10 mouse cellular contexts compared by ENCODE assay signal in the genomic region with DNA sequence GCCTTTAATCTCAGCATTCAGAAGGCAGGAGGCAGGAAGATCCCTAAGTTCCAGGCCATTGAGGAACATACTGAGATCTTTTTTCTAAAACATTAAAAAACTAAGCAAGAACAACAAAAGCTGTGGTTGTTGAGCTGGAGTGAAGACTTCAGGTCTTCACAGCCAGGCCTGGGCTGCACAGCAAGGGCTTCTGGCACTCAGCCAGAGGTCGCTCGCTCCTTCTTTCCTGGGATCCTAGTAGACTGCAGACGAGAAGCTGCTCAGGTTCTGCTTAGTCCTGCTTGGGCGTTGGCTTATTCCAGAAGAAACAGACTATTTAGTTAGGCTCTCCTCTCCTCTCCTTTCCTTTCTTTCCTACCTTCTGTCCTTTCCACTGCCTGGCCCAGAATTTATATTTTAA. TPM values are rescaled to one million over a fixed set of nuclear protein-coding genes. Genes with fewer than 3 reads are reported as not detected.
DNase-seq lines count a peak whose midpoint lies in the region; TF ChIP-seq lines count a peak whose summit lies in the region.
"Had no signal": no experiment of that assay in that cellular context is flagged by ENCODE, and none has a peak within 500 bp of the region (broad histone marks: within the 10 kb centered on the region; RNA-seq: fewer than 3 reads in every experiment).

No protein-coding gene starts in this region.

- TF ChIP-seq POLR2A in lung, adult 2 months (IDR thresholded peaks at IDR 0.05; ENCODE audit: borderline replicate concordance, extremely low read depth, low read depth, low read length), result no peak
- TF ChIP-seq POLR2A in brain, embryonic 14.5 days (IDR thresholded peaks at IDR 0.05; ENCODE audit: borderline replicate concordance, extremely low read depth, insufficient read depth, insufficient read length, poor library complexity, severe bottlenecking), result no peak

- 58% methylated on average over 4 of the region's 4 CpGs for WGBS in lung, adult 2 months

- peaks cover 2% of the 10 kb centered on the region; the same call in 1 of the 2 replicates for H3K4me1 ChIP-seq in lung, adult 2 months (ENCODE audit: control insufficient read depth, insufficient read depth, low read length)
- H3K4me1 ChIP-seq: limb, embryonic 15.5 days had no signal

- intact Hi-C loops in heart, postnatal 10 days (cut with DNase I), result no loop called here

- H3K4me3 ChIP-seq in lung, adult 2 months (replicated peaks; ENCODE audit: extremely low read depth, low read depth, low read length), result no peak overlapping the region
- H3K4me3 ChIP-seq: hindbrain, embryonic 13.5 days; limb, embryonic 15.5 days had no signal

- peak; percentile 35 to 45 for DNase-seq in heart, postnatal 10 days
- DNase-seq in heart, adult 9 months (ENCODE audit: low spot score in 2 of 2), result no peak
- DNase-seq in lung, postnatal 10 days, result peak; percentile 30
- no peak for DNase-seq in lung, adult 2 months
- peak; percentile 39 for DNase-seq in brain, embryonic 14.5 days (ENCODE audit: low read depth)
- peak; percentile 79 for DNase-seq in kidney, postnatal 10 days
- no peak for DNase-seq in left cerebral cortex, adult 8-10 months (ENCODE audit: low spot score in 2 of 2)
- DNase-seq: forebrain, postnatal 0 days had no signal

- TF ChIP-seq CTCF in lung, adult 2 months (IDR thresholded peaks at IDR 0.05; ENCODE audit: insufficient read depth, low read length), result no peak
- TF ChIP-seq CTCF in brain, embryonic 14.5 days (IDR thresholded peaks at IDR 0.05; ENCODE audit: borderline replicate concordance, extremely low read depth, insufficient read depth, insufficient read length), result no peak

RNA-seq across cellular contexts. Expression of gene Chka, which starts 20.8 kb away (rescaled TPM):
- 10 to 100 TPM; 12.1 to 17.8 TPM for total RNA-seq in heart, postnatal 10 days (2021)
- polyA plus RNA-seq in lung, adult 2 months (2012; rRNA removed), result 75.9 and 81.6 TPM in 2 replicates
- 79.9 and 89.6 TPM in 2 replicates for polyA plus RNA-seq in brain, embryonic 14.5 days (2012; rRNA removed)
- 10 to 100 TPM; 68.4 to 87.2 (median 76.7) TPM for total RNA-seq in left cerebral cortex, adult 8-10 months (2022)

RNA-seq across cellular contexts. Expression of gene Tcirg1, which starts 34.6 kb away (rescaled TPM):
- total RNA-seq in heart, postnatal 10 days (2021), result 10 to 100 TPM; 15.7 to 16.2 TPM
- polyA plus RNA-seq in lung, adult 2 months (2012; rRNA removed), result 157 and 164 TPM in 2 replicates
- 31.4 and 45.2 TPM in 2 replicates for polyA plus RNA-seq in brain, embryonic 14.5 days (2012; rRNA removed)
- 10 to 100 TPM; 14.9 to 26.1 (median 21.5) TPM for total RNA-seq in left cerebral cortex, adult 8-10 months (2022)

RNA-seq across cellular contexts. Expression of gene Ndufs8, which starts 40.2 kb away (rescaled TPM):
- 100 to 1,000 TPM; 358 to 371 TPM for total RNA-seq in heart, postnatal 10 days (2021)
- 157 and 189 TPM in 2 replicates for polyA plus RNA-seq in lung, adult 2 months (2012; rRNA removed)
- polyA plus RNA-seq in brain, embryonic 14.5 days (2012; rRNA removed), result 184 and 218 TPM in 2 replicates
- total RNA-seq in left cerebral cortex, adult 8-10 months (2022), result 100 to 1,000 TPM; 136 to 159 (median 145) TPM

RNA-seq across cellular contexts. Expression of gene Aldh3b1, which starts 57.2 kb away (rescaled TPM):
- total RNA-seq in heart, postnatal 10 days (2021), result 1 to 10 TPM; 2.6 to 2.7 TPM
- polyA plus RNA-seq in lung, adult 2 months (2012; rRNA removed), result 71.9 and 85.0 TPM in 2 replicates
- polyA plus RNA-seq in brain, embryonic 14.5 days (2012; rRNA removed), result 1.2 and 1.8 TPM in 2 replicates
- total RNA-seq in left cerebral cortex, adult 8-10 months (2022), result 1 to 10 TPM; 3.4 to 5.5 (median 5.1) TPM

Comparison
In these comparisons a context has a peak if more than half of its experiments do, and no peak if none do; other contexts are left out.
1. DNase-seq: peak in heart, postnatal 10 days (2 of 2), lung, postnatal 10 days (single experiment), brain, embryonic 14.5 days (single experiment) and kidney, postnatal 10 days (single experiment); none in heart, adult 9 months (0 of 2), lung, adult 2 months (single experiment) and left cerebral cortex, adult 8-10 months (0 of 2).